Mouse (Mus musculus) forebrain, embryonic 12.5 days (tissue): ENCODE data around the gene Cdc42bpa. TPM values are rescaled to one million over a fixed set of nuclear protein-coding genes. Genes with fewer than 3 reads are reported as not detected.

ENCODE experiments used
- ATAC-seq: fragments of 200-750 bp; cut with Nextera tagmentation; 2 replicates; pipeline ENCODE4 v1.8.0; 2017; ENCODE audit warnings: moderate TSS enrichment; ENCODE audit not compliant: low FRiP score
- H3K27ac ChIP-seq: fragments of 300-500 bp; sonication (generic); 2 replicates; pipeline ENCODE4 v1.5.1; 2016; ENCODE audit warnings: mild to moderate bottlenecking
- H3K27me3 ChIP-seq: fragments of 300-500 bp; sonication (generic); 2 replicates; pipeline ENCODE4 v1.6.1; 2016; ENCODE audit warnings: mild to moderate bottlenecking
- H3K36me3 ChIP-seq: fragments of 300-500 bp; sonication (generic); replicated peaks from 2 replicates; pipeline ENCODE4 v1.6.1; 2016; ENCODE audit warnings: mild to moderate bottlenecking
- H3K4me1 ChIP-seq: fragments of 300-500 bp; sonication (generic); 2 replicates; pipeline ENCODE4 v1.6.1; 2016
- H3K4me2 ChIP-seq: fragments of 300-500 bp; sonication (generic); 2 replicates; pipeline ENCODE4 v1.6.1; 2016; ENCODE audit warnings: mild to moderate bottlenecking, moderate library complexity
- H3K4me3 ChIP-seq: fragments of 300-500 bp; sonication (generic); replicated peaks from 2 replicates; pipeline ENCODE4 v1.5.1; 2016; ENCODE audit warnings: mild to moderate bottlenecking
- H3K9ac ChIP-seq: fragments of 300-500 bp; sonication (generic); 2 replicates; pipeline ENCODE4 v1.6.1; 2016; ENCODE audit warnings: mild to moderate bottlenecking
- H3K9me3 ChIP-seq: fragments of 300-500 bp; sonication (generic); 2 replicates; pipeline ENCODE4 v1.6.1; 2016
- WGBS: fragments of 180-500 bp; shearing (Covaris S2); methylation state at CpG from one replicate; pipeline ENCODE4 v1.1.7; 2016; 5-methylcytosine and 5-hydroxymethylcytosine counted together
- polyA plus RNA-seq: library from polyadenylated mRNA; unstranded; fragments of >200 nt; fragmentation: Nextera tagmentation; extraction: Ambion mirVana; gene quantifications from 2 replicates; pipeline ENCODE4 v1.2.1, GENCODE M21; 2016

Cdc42bpa gene
- polyA plus RNA-seq, 1 experiment from 2014 or later = 24.0 TPM

DNA sequence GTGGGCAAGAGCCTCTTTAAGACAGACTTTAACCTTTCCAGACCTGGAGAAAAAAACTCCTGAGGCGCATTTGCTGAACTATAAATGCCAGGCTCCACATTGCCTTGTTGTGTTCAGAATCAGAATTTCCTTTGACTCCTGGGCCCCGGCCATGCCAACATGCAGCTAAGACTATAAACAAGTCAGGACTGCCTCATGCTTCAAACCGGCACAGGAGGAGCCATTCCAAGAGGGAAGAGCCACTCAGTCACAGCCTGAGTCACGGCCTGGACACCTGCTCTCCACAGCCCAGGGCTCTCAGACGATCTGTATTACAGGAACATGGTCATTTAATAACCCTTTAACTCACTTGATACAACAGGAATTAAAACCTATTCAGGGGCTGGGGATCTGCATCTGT is 240.4 kb downstream of the Cdc42bpa start:
- no peak overlapping the region for H3K4me3 ChIP-seq
- no peak for ATAC-seq
- no peaks in the 10 kb centered on the region; the same call in 1 of the 2 replicates for H3K27me3 ChIP-seq
- H3K4me2 ChIP-seq = no peak overlapping the region
- H3K9ac ChIP-seq = no peak overlapping the region
- WGBS = 74% methylated on average over 5 of the region's 5 CpGs
- no peak overlapping the region for H3K27ac ChIP-seq
- H3K9me3 ChIP-seq = no peaks in the 10 kb centered on the region
- peaks cover 4% of the 10 kb centered on the region; the same call in 1 of the 2 replicates for H3K4me1 ChIP-seq
- H3K36me3 ChIP-seq = no peaks in the 10 kb centered on the region

DNA sequence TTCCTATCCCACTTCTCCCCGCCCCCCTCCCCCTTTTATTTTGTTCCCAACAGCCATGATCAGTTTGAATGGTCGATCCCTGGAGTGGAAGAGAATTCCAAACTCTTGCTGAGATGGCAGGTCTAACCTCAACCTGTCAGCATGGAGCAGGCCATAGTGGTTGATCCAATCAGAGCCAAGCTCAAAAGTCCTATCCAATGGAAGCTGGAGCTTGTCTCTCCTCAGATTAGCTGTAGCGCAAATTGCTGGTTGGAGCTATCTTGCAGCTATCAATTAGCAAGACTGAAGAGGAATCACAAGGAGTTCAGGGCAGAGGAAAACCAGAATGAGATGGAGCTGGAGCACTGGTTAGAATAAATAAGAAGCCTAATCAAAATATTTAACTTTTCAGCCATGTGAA is 248.1 kb downstream of the Cdc42bpa start:
- no peak overlapping the region for H3K4me3 ChIP-seq
- H3K4me1 ChIP-seq = no peaks in the 10 kb centered on the region
- no peak for ATAC-seq
- no peaks in the 10 kb centered on the region for H3K36me3 ChIP-seq
- H3K4me2 ChIP-seq = no peak overlapping the region
- H3K27ac ChIP-seq = no peak overlapping the region
- WGBS = 87% methylated on average over 3 of the region's 3 CpGs
- no peaks in the 10 kb centered on the region for H3K27me3 ChIP-seq
- no peaks in the 10 kb centered on the region for H3K9me3 ChIP-seq
- H3K9ac ChIP-seq = no peak overlapping the region

DNA sequence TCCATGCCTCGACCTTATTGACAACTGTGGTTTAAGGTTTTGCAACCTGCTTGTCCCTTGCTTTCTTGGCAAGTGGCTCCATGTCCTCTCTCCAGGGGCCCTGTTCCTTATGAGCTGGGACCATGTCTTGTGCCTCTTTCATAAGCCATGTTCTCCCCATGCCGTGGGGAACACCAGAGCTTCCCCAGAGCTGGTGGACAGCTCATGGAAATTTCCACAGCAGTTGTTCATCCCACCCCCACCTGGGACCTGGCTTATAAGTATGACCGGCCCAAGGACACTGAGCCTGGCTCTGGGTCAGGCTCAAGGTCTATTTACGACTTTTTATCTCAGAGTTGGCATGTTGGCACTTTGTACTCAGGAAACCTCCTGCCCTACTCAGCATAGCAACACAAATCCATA is 249.8 kb downstream of the Cdc42bpa start:
- H3K4me1 ChIP-seq = no peaks in the 10 kb centered on the region
- no peaks in the 10 kb centered on the region for H3K27me3 ChIP-seq
- no peak overlapping the region for H3K4me3 ChIP-seq
- no peak overlapping the region for H3K4me2 ChIP-seq
- H3K9me3 ChIP-seq = no peaks in the 10 kb centered on the region
- no peak overlapping the region for H3K27ac ChIP-seq
- no peak for ATAC-seq
- 78% methylated on average over 4 of the region's 4 CpGs for WGBS
- H3K9ac ChIP-seq = no peak overlapping the region
- H3K36me3 ChIP-seq = no peaks in the 10 kb centered on the region

DNA sequence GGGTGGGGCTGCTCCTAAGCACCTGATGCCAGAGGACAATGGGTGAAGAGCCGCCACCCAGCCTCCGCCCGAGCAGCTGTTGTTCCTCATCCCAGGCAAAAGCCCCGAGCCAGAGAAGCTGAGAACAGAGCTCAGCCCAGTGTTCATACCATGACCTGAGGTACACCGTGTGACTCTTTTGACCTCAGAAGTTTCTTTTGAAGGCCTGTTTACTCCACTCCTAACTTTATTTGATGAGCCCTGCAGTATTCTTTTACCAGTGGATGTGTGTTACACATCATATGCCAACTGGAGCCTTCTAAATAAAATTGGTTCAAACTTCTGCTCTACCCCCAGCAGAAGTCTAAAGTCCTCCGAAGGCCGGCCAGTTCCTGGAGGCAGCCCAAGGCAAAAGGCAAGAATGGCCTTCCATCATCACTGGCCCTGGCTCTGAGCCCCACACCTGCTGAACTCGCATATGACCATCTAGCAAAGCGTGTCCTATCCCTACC is 250.6 kb downstream of the Cdc42bpa start:
- no peaks in the 10 kb centered on the region for H3K27me3 ChIP-seq
- no peak overlapping the region for H3K4me3 ChIP-seq
- no peaks in the 10 kb centered on the region for H3K36me3 ChIP-seq
- whole genome bisulfite sequencing = 87% methylated on average over 9 of the region's 9 CpGs
- no peaks in the 10 kb centered on the region for H3K9me3 ChIP-seq
- H3K9ac ChIP-seq = no peak overlapping the region
- H3K4me1 ChIP-seq = no peaks in the 10 kb centered on the region
- no peak overlapping the region for H3K27ac ChIP-seq
- H3K4me2 ChIP-seq = no peak overlapping the region
- no peak for ATAC-seq

DNA sequence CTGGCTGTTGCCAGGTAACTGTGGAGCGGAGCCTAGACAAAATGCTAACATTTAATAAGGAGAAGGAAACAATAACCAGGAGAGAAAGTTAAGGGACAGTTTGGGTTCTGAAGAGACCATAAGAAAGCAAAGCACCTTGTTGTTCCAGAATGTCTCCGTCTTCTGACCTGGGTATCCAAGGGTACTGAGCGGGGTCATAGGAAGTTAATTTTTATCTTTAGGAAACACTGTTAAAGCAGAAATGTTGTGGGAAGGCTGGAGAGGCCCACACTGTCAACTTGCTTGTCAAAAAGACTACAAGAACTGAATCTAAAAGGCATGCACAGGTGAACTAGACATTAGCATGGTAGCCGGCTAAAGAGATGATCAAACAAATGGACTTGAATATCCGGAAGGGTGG is 252.6 kb downstream of the Cdc42bpa start:
- 90% methylated on average over 5 of the region's 5 CpGs for WGBS
- H3K36me3 ChIP-seq = no peaks in the 10 kb centered on the region
- no peak overlapping the region for H3K9ac ChIP-seq
- no peaks in the 10 kb centered on the region for H3K27me3 ChIP-seq
- H3K4me2 ChIP-seq = no peak overlapping the region
- H3K4me1 ChIP-seq = no peaks in the 10 kb centered on the region
- no peak overlapping the region for H3K4me3 ChIP-seq
- no peaks in the 10 kb centered on the region for H3K9me3 ChIP-seq
- H3K27ac ChIP-seq = no peak overlapping the region
- no peak for ATAC-seq

DNA sequence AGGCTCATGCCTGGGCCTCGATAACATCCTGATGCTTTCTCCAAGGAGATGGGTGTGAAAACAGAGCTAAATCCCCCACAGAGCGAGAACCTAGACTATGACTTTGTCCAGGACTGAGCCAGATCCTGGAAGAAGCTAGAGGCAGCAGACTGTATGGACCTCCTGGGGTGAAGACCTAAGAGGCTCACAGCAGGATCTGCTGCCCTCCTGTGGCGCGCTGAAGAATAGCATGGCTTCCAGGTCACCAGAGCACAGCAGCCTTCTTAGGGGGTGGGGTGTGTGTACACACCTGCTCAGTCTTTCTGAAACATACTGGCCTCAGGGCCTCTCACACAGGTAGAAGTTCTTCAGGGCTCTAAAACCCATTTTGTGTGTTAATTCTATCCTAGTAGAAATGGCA is 254.8 kb downstream of the Cdc42bpa start:
- 22% methylated on average over 4 of the region's 4 CpGs for WGBS
- H3K4me3 ChIP-seq = no peak overlapping the region
- no peaks in the 10 kb centered on the region for H3K4me1 ChIP-seq
- peak; percentile 57; the same call in 1 of the 2 replicates for ATAC-seq
- H3K36me3 ChIP-seq = no peaks in the 10 kb centered on the region
- no peaks in the 10 kb centered on the region for H3K9me3 ChIP-seq
- no peaks in the 10 kb centered on the region for H3K27me3 ChIP-seq
- no peak overlapping the region for H3K9ac ChIP-seq
- no peak overlapping the region for H3K4me2 ChIP-seq
- no peak overlapping the region for H3K27ac ChIP-seq

Other genes starting within 250 kb of the Cdc42bpa start
- gene Kif28, start 215.2 kb upstream of the Cdc42bpa start, polyA plus RNA-seq = not detected in 2 replicates
- gene Gm10518, start 157.1 kb upstream of the Cdc42bpa start, polyA plus RNA-seq = 0.18 and 0.36 TPM in 2 replicates
- 31.4 and 32.9 TPM in 2 replicates for gene Ahctf1, start 156.8 kb upstream of the Cdc42bpa start, polyA plus RNA-seq
- gene Coq8a, start 239.1 kb downstream of the Cdc42bpa start, polyA plus RNA-seq = 1.4 and 2.0 TPM in 2 replicates